ENCODE assay signal across 23 mouse cellular contexts in genomic region chr10:93114782-93115181, GRCm38 (mm10). TPM values are rescaled to one million over a fixed set of nuclear protein-coding genes. Genes with fewer than 3 reads are reported as not detected.
DNase-seq lines count a peak whose midpoint lies in the region; ATAC-seq lines count a peak whose summit lies in the region.
"Had no signal": no experiment of that assay in that cellular context is flagged by ENCODE, and none has a peak within 500 bp of the region (broad histone marks: within the 10 kb centered on the region; RNA-seq: fewer than 3 reads in every experiment).

No protein-coding gene starts in this region.

- ATAC-seq in megakaryocyte, adult 5-6 weeks (ENCODE audit: poor library complexity, severe bottlenecking) = peak; percentile 37; the same call in 1 of the 2 replicates
- no peak for ATAC-seq in forebrain, embryonic 16.5 days
- ATAC-seq: forebrain, embryonic 13.5 days; inflammation-experienced regulatory T-cells, adult 6 months had no signal

- H3K4me3 ChIP-seq in forebrain, embryonic 16.5 days (replicated peaks; ENCODE audit: low read length) = no peak overlapping the region
- H3K4me3 ChIP-seq: embryonic facial prominence, embryonic 10.5 days; forebrain, embryonic 13.5 days; heart, embryonic 12.5 days; hindbrain, embryonic 13.5 days; limb, embryonic 13.5 days; lung, embryonic 15.5 days; midbrain, embryonic 12.5 days had no signal

- 71% methylated on average over 1 of the region's 1 CpGs for WGBS in forebrain, embryonic 16.5 days

- H3K27me3 ChIP-seq in forebrain, embryonic 16.5 days (replicated peaks; ENCODE audit: control insufficient read depth, insufficient read depth, low read length) = no peaks in the 10 kb centered on the region
- H3K27me3 ChIP-seq: forebrain, embryonic 13.5 days; heart, embryonic 12.5 days; hindbrain, embryonic 13.5 days; limb, embryonic 13.5 days; lung, embryonic 15.5 days; midbrain, embryonic 12.5 days had no signal

- H3K4me2 ChIP-seq in forebrain, embryonic 16.5 days (ENCODE audit: low read length) = no peak overlapping the region
- H3K4me2 ChIP-seq: forebrain, embryonic 13.5 days; heart, embryonic 12.5 days; hindbrain, embryonic 13.5 days; limb, embryonic 13.5 days; lung, embryonic 15.5 days; midbrain, embryonic 12.5 days had no signal

- no peak overlapping the region for H3K9ac ChIP-seq in forebrain, embryonic 16.5 days (replicated peaks; ENCODE audit: low read depth, low read length)
- H3K9ac ChIP-seq: forebrain, embryonic 13.5 days; heart, embryonic 12.5 days; hindbrain, embryonic 13.5 days; limb, embryonic 13.5 days; lung, embryonic 15.5 days; midbrain, embryonic 12.5 days had no signal

- H3K9me3 ChIP-seq in forebrain, embryonic 16.5 days (ENCODE audit: control insufficient read depth, low read length) = no peaks in the 10 kb centered on the region; the same call in 1 of the 2 replicates
- H3K9me3 ChIP-seq: embryonic facial prominence, embryonic 10.5 days; forebrain, embryonic 13.5 days; heart, embryonic 12.5 days; hindbrain, embryonic 13.5 days; lung, embryonic 15.5 days; midbrain, embryonic 12.5 days had no signal

- DNase-seq in A20 (ENCODE audit: low read depth, low spot score) (peak; percentile 30), R1 (ENCODE audit: low read depth, low spot score) (peak; percentile 59), liver (peak; percentile 49)
- no peak for DNase-seq in natural killer cell, adult 2 months (ENCODE audit: low spot score in 2 of 2)
- no peak for DNase-seq in cerebellum, postnatal 4 days (ENCODE audit: low spot score in 2 of 2)
- DNase-seq: adrenal gland, postnatal 36 days; cerebellum, adult 2 months; cerebellum, postnatal 36 days; heart, postnatal 14 days; kidney, adult 2 months; kidney, postnatal 4 days; lung, postnatal 4 days; thymus, postnatal 25 days had no signal

- H3K27ac ChIP-seq in forebrain, embryonic 16.5 days (ENCODE audit: low read length) = no peak overlapping the region
- H3K27ac ChIP-seq: embryonic facial prominence, embryonic 10.5 days; forebrain, embryonic 13.5 days; hindbrain, embryonic 13.5 days; limb, embryonic 13.5 days; lung, embryonic 15.5 days; midbrain, embryonic 12.5 days had no signal

- no peaks in the 10 kb centered on the region for H3K4me1 ChIP-seq in forebrain, embryonic 16.5 days (replicated peaks; ENCODE audit: control insufficient read depth, insufficient read depth, low read length)
- H3K4me1 ChIP-seq: embryonic facial prominence, embryonic 10.5 days; heart, embryonic 12.5 days; hindbrain, embryonic 13.5 days; limb, embryonic 13.5 days; lung, embryonic 15.5 days; midbrain, embryonic 12.5 days had no signal

- H3K36me3 ChIP-seq in forebrain, embryonic 16.5 days (ENCODE audit: control insufficient read depth, insufficient read depth) = no peaks in the 10 kb centered on the region
- H3K36me3 ChIP-seq: embryonic facial prominence, embryonic 10.5 days; heart, embryonic 12.5 days; hindbrain, embryonic 13.5 days; limb, embryonic 13.5 days; lung, embryonic 15.5 days; midbrain, embryonic 12.5 days had no signal

RNA-seq across cellular contexts. Expression of gene Cfap54, which starts 33.4 kb away (rescaled TPM):
- total RNA-seq in megakaryocyte, adult 5-6 weeks (2015) = 0.25 and 0.57 TPM in 2 replicates
- total RNA-seq in megakaryocyte, adult 5-6 weeks (2017) = 0.24 and 1.1 TPM in 2 replicates
- polyA plus RNA-seq in forebrain, embryonic 16.5 days (2015; fragmentation: Nextera tagmentation; extraction: Ambion mirVana) = 2.2 and 2.3 TPM in 2 replicates

RNA-seq across cellular contexts. Expression of gene Cdk17, which starts 45.9 kb away (rescaled TPM):
- 33.0 and 36.3 TPM in 2 replicates for total RNA-seq in megakaryocyte, adult 5-6 weeks (2015)
- total RNA-seq in megakaryocyte, adult 5-6 weeks (2017) = 36.5 and 41.5 TPM in 2 replicates
- 49.9 and 53.6 TPM in 2 replicates for polyA plus RNA-seq in forebrain, embryonic 16.5 days (2015; fragmentation: Nextera tagmentation; extraction: Ambion mirVana)

Comparison
In these comparisons a context has a peak if more than half of its experiments do, and no peak if none do; other contexts are left out.
1. DNase-seq: peak in A20 (single experiment), R1 (single experiment) and liver (single experiment); none in natural killer cell, adult 2 months (0 of 2) and cerebellum, postnatal 4 days (0 of 2).